10 mouse cellular contexts compared by ENCODE assay signal in the genomic region with DNA sequence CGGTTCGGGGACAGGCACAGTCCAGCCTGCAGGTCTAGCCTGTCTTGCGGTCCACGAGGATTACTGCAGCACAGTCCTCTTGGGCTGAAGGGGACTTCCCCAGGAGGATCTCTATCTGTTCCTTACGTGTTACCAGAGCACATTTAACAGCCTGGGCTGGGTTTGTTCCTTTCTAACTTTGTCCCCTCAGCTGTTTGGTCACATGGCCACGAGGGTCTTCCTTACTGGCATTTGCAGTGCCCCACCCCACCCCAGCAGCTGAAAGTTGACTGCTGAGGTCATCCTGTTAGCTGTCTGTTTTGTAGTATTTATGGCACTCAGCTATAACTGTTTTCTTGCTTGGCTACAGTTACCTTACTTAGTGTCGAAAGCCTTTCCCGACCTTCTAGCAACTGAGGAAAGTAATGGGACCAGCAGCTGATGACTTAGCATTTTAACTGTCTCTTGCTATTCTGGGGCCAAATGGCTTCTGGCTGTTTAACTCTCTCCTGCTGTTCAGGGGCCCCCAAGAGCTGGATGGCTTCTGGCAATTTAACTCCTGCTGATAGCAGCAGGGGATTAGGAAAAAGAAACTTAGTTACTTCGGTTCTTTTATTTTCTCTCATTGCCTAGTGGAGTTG. TPM values are rescaled to one million over a fixed set of nuclear protein-coding genes. Genes with fewer than 3 reads are reported as not detected.
DNase-seq lines count a peak whose midpoint lies in the region; ATAC-seq and TF ChIP-seq lines count a peak whose summit lies in the region.
"Had no signal": no experiment of that assay in that cellular context is flagged by ENCODE, and none has a peak within 500 bp of the region (broad histone marks: within the 10 kb centered on the region; RNA-seq: fewer than 3 reads in every experiment).

No protein-coding gene starts in this region.

- H3K36me3 ChIP-seq in midbrain, embryonic 10.5 days = no peaks in the 10 kb centered on the region
- no peaks in the 10 kb centered on the region for H3K36me3 ChIP-seq in midbrain, embryonic 14.5 days (ENCODE audit: control insufficient read depth, insufficient read depth, low read length)
- H3K36me3 ChIP-seq in midbrain, embryonic 11.5 days (ENCODE audit: control insufficient read depth, insufficient read depth, low read length) = no peaks in the 10 kb centered on the region
- no peaks in the 10 kb centered on the region for H3K36me3 ChIP-seq in hindbrain, postnatal 0 days (ENCODE audit: insufficient read depth, low read length)
- H3K36me3 ChIP-seq: embryonic facial prominence, embryonic 12.5 days; hindbrain, embryonic 15.5 days; neural tube, embryonic 12.5 days had no signal

- H3K27ac ChIP-seq in midbrain, embryonic 10.5 days (replicated peaks) = 0 out of 2 replicates have a peak overlapping the region, but pooled peaks have one; percentile 13
- H3K27ac ChIP-seq in midbrain, embryonic 14.5 days (replicated peaks; ENCODE audit: low read depth, low read length) = no peak overlapping the region
- no peak overlapping the region; the same call in 1 of the 2 replicates for H3K27ac ChIP-seq in midbrain, embryonic 11.5 days (ENCODE audit: low read depth, low read length)
- no peak overlapping the region for H3K27ac ChIP-seq in hindbrain, postnatal 0 days
- H3K27ac ChIP-seq: embryonic facial prominence, embryonic 12.5 days; hindbrain, embryonic 15.5 days; neural tube, embryonic 12.5 days had no signal

- H3K4me1 ChIP-seq in midbrain, embryonic 10.5 days = peaks cover 15% of the 10 kb centered on the region
- H3K4me1 ChIP-seq in midbrain, embryonic 14.5 days (ENCODE audit: control insufficient read depth, insufficient read depth, low read length) = no peaks in the 10 kb centered on the region
- peaks cover 4% of the 10 kb centered on the region for H3K4me1 ChIP-seq in midbrain, embryonic 11.5 days (ENCODE audit: control insufficient read depth, insufficient read depth, low read length)
- no peaks in the 10 kb centered on the region for H3K4me1 ChIP-seq in hindbrain, postnatal 0 days (ENCODE audit: insufficient read depth, low read length)
- H3K4me1 ChIP-seq: hindbrain, embryonic 15.5 days had no signal

- TF ChIP-seq CTCF in hindbrain, postnatal 0 days (IDR thresholded peaks at IDR 0.05; ENCODE audit: low read depth) = no peak

- H3K9me3 ChIP-seq in midbrain, embryonic 10.5 days (replicated peaks) = no peaks in the 10 kb centered on the region
- H3K9me3 ChIP-seq in midbrain, embryonic 14.5 days (ENCODE audit: control insufficient read depth, low read length) = no peaks in the 10 kb centered on the region
- no peaks in the 10 kb centered on the region for H3K9me3 ChIP-seq in midbrain, embryonic 11.5 days (ENCODE audit: control insufficient read depth, low read length)
- no peaks in the 10 kb centered on the region for H3K9me3 ChIP-seq in hindbrain, postnatal 0 days (ENCODE audit: low read length)
- H3K9me3 ChIP-seq: embryonic facial prominence, embryonic 12.5 days; hindbrain, embryonic 15.5 days; neural tube, embryonic 12.5 days had no signal

- no peak overlapping the region for H3K4me3 ChIP-seq in midbrain, embryonic 10.5 days
- H3K4me3 ChIP-seq in midbrain, embryonic 14.5 days (replicated peaks; ENCODE audit: low read depth, low read length) = no peak overlapping the region
- H3K4me3 ChIP-seq in midbrain, embryonic 11.5 days (ENCODE audit: low read depth, low read length) = no peak overlapping the region
- H3K4me3 ChIP-seq in hindbrain, postnatal 0 days (ENCODE audit: low read length) = no peak overlapping the region
- H3K4me3 ChIP-seq: embryonic facial prominence, embryonic 12.5 days; hindbrain, embryonic 15.5 days; neural tube, embryonic 12.5 days had no signal

- no peak overlapping the region for H3K9ac ChIP-seq in midbrain, embryonic 14.5 days (replicated peaks; ENCODE audit: low read length)
- no peak overlapping the region for H3K9ac ChIP-seq in midbrain, embryonic 11.5 days (ENCODE audit: low read length)
- H3K9ac ChIP-seq in hindbrain, postnatal 0 days (replicated peaks; ENCODE audit: low read length) = no peak overlapping the region
- H3K9ac ChIP-seq: embryonic facial prominence, embryonic 12.5 days; hindbrain, embryonic 15.5 days; neural tube, embryonic 12.5 days had no signal

- no peak overlapping the region for H3K4me2 ChIP-seq in midbrain, embryonic 14.5 days (ENCODE audit: low read length)
- no peak overlapping the region for H3K4me2 ChIP-seq in midbrain, embryonic 11.5 days
- H3K4me2 ChIP-seq in hindbrain, postnatal 0 days (ENCODE audit: low read depth, low read length) = no peak overlapping the region
- H3K4me2 ChIP-seq: embryonic facial prominence, embryonic 12.5 days; hindbrain, embryonic 15.5 days; neural tube, embryonic 12.5 days had no signal

- DNase-seq in midbrain, embryonic 10.5 days (ENCODE audit: low spot score) = no peak
- no peak for DNase-seq in midbrain, embryonic 14.5 days
- peak; percentile 24 for DNase-seq in adipocyte (ENCODE audit: low spot score)
- DNase-seq in liver = peak; percentile 33
- DNase-seq in thymus, postnatal 36 days = peak; percentile 36 to 41
- no peak for DNase-seq in midbrain, embryonic 11.5 days (ENCODE audit: low spot score, missing footprints)
- DNase-seq in hindbrain, postnatal 0 days (ENCODE audit: low spot score) = no peak

- WGBS in midbrain, embryonic 10.5 days = 28% methylated on average over 9 of the region's 9 CpGs
- WGBS in midbrain, embryonic 14.5 days = 33% methylated on average over 9 of the region's 9 CpGs
- WGBS in midbrain, embryonic 11.5 days = 28% methylated on average over 9 of the region's 9 CpGs
- WGBS in hindbrain, postnatal 0 days = 27% methylated on average over 9 of the region's 9 CpGs

- ATAC-seq in midbrain, embryonic 14.5 days (ENCODE audit: low FRiP score, low TSS enrichment) = no peak
- no peak for ATAC-seq in midbrain, embryonic 11.5 days (ENCODE audit: low FRiP score)
- no peak for ATAC-seq in hindbrain, postnatal 0 days

- H3K27me3 ChIP-seq in midbrain, embryonic 10.5 days (ENCODE audit: low read depth, poor library complexity, severe bottlenecking) = no peaks in the 10 kb centered on the region
- no peaks in the 10 kb centered on the region for H3K27me3 ChIP-seq in midbrain, embryonic 14.5 days (ENCODE audit: control insufficient read depth, insufficient read depth, low read length)
- H3K27me3 ChIP-seq in midbrain, embryonic 11.5 days (ENCODE audit: control insufficient read depth, insufficient read depth, low read length) = no peaks in the 10 kb centered on the region
- H3K27me3 ChIP-seq in hindbrain, postnatal 0 days (ENCODE audit: insufficient read depth, low read length) = no peaks in the 10 kb centered on the region
- H3K27me3 ChIP-seq: embryonic facial prominence, embryonic 12.5 days; hindbrain, embryonic 15.5 days; neural tube, embryonic 12.5 days had no signal

RNA-seq across cellular contexts. Expression of gene Irgm2, which starts 11.8 kb away (rescaled TPM):
- polyA plus RNA-seq in midbrain, embryonic 10.5 days (2016; fragmentation: Nextera tagmentation; extraction: Ambion mirVana) = 0.56 and 0.57 TPM in 2 replicates
- 0.43 and 1.3 TPM in 2 replicates for polyA plus RNA-seq in midbrain, embryonic 14.5 days (2014; fragmentation: Nextera tagmentation; extraction: Ambion mirVana)
- 0.51 and 0.81 TPM in 2 replicates for polyA plus RNA-seq in midbrain, embryonic 11.5 days (2014; fragmentation: Nextera tagmentation; extraction: Ambion mirVana)
- 1.2 and 1.8 TPM in 2 replicates for total RNA-seq in hindbrain, postnatal 0 days (2014; rRNA removed)
- polyA plus RNA-seq in hindbrain, postnatal 0 days (2015; fragmentation: Nextera tagmentation; extraction: Ambion mirVana) = 0.80 and 1.6 TPM in 2 replicates

RNA-seq across cellular contexts. Expression of gene Igtp, which starts 11.8 kb away (rescaled TPM):
- 1.0 and 2.0 TPM in 2 replicates for polyA plus RNA-seq in midbrain, embryonic 10.5 days (2016; fragmentation: Nextera tagmentation; extraction: Ambion mirVana)
- 0.46 and 3.2 TPM in 2 replicates for polyA plus RNA-seq in midbrain, embryonic 14.5 days (2014; fragmentation: Nextera tagmentation; extraction: Ambion mirVana)
- polyA plus RNA-seq in midbrain, embryonic 11.5 days (2014; fragmentation: Nextera tagmentation; extraction: Ambion mirVana) = 2.0 and 2.2 TPM in 2 replicates
- 2.7 and 6.3 TPM in 2 replicates for total RNA-seq in hindbrain, postnatal 0 days (2014; rRNA removed)
- polyA plus RNA-seq in hindbrain, postnatal 0 days (2015; fragmentation: Nextera tagmentation; extraction: Ambion mirVana) = 2.1 and 3.0 TPM in 2 replicates

RNA-seq across cellular contexts. Expression of gene Mrpl22, which starts 39.7 kb away (rescaled TPM):
- polyA plus RNA-seq in midbrain, embryonic 10.5 days (2016; fragmentation: Nextera tagmentation; extraction: Ambion mirVana) = 141 and 142 TPM in 2 replicates
- 101 and 102 TPM in 2 replicates for polyA plus RNA-seq in midbrain, embryonic 14.5 days (2014; fragmentation: Nextera tagmentation; extraction: Ambion mirVana)
- 124 and 130 TPM in 2 replicates for polyA plus RNA-seq in midbrain, embryonic 11.5 days (2014; fragmentation: Nextera tagmentation; extraction: Ambion mirVana)
- total RNA-seq in hindbrain, postnatal 0 days (2014; rRNA removed) = 24.7 and 37.7 TPM in 2 replicates
- 98.8 and 98.9 TPM in 2 replicates for polyA plus RNA-seq in hindbrain, postnatal 0 days (2015; fragmentation: Nextera tagmentation; extraction: Ambion mirVana)

RNA-seq across cellular contexts. Expression of gene Gemin5, which starts 42.8 kb away (rescaled TPM):
- 27.1 and 31.4 TPM in 2 replicates for polyA plus RNA-seq in midbrain, embryonic 10.5 days (2016; fragmentation: Nextera tagmentation; extraction: Ambion mirVana)
- polyA plus RNA-seq in midbrain, embryonic 14.5 days (2014; fragmentation: Nextera tagmentation; extraction: Ambion mirVana) = 14.1 and 15.7 TPM in 2 replicates
- polyA plus RNA-seq in midbrain, embryonic 11.5 days (2014; fragmentation: Nextera tagmentation; extraction: Ambion mirVana) = 20.3 and 22.6 TPM in 2 replicates
- total RNA-seq in hindbrain, postnatal 0 days (2014; rRNA removed) = 19.6 and 21.2 TPM in 2 replicates
- polyA plus RNA-seq in hindbrain, postnatal 0 days (2015; fragmentation: Nextera tagmentation; extraction: Ambion mirVana) = 10.4 and 11.2 TPM in 2 replicates

Comparison
In these comparisons a context has a peak if more than half of its experiments do, and no peak if none do; other contexts are left out.
1. DNase-seq: peak in adipocyte (single experiment), liver (single experiment) and thymus, postnatal 36 days (2 of 2); none in midbrain, embryonic 10.5 days (single experiment), midbrain, embryonic 14.5 days (single experiment), midbrain, embryonic 11.5 days (single experiment) and hindbrain, postnatal 0 days (single experiment).